Mouse (Mus musculus) liver, adult (tissue): ENCODE measurements around the gene Samt3.

ENCODE experiments used
- GATA4 ChIP-seq: IDR thresholded peaks from 2 replicates; pipeline ENCODE4 v1.6.1; 2014; ENCODE audit warnings: mild to moderate bottlenecking, low read length; ENCODE audit not compliant: insufficient replicate concordance

The Samt3 gene

GRCm38 (mm10) chrX:86043899-86044298 is at the start of gene Samt3:
Gene Samt3 (plus strand): TSS chrX:86044199.
- TF ChIP-seq GATA4 = no peak

GRCm38 (mm10) chrX:86016591-86016990 is 27.4 kb upstream of the Samt3 start:
- TF ChIP-seq GATA4 = no peak

DNA sequence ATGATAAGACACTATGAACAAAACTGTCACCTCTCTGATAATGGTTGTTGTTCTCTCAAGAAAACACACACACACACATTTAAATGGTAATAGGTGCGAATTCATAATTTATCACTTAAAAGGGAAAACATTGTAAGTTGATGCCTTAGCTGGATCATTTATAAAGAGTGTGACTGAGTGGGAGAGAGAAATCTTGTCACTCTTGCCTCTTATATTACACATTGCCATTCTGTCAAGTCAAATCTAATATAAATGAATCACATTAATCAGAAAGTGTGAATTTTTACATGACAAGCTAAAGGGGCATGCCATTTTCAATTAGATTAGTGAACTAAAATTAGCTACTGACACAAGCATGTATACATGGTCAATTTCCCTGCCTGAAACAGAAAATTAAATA is 44.7 kb downstream of the Samt3 start:
- no peak for TF ChIP-seq GATA4
